Mouse (Mus musculus): ENCODE results near the gene Acvr1b.
A peak's percentile ranks its signal among the peaks of the same experiment; 100 is the strongest.

- TF ChIP-seq CTCF (IDR thresholded peaks at IDR 0.05; ENCODE audit: control insufficient read depth, insufficient read depth, low read length) (peak; percentile 99), POLR2A (IDR thresholded peaks at IDR 0.05; ENCODE audit: borderline replicate concordance, control insufficient read depth, low read depth, low read length) (no peak)
Observed at GRCm38 (mm10) chr15:101198218-101198617, 24.4 kb downstream of the Acvr1b start.

Measured in bone marrow, adult 2 months (tissue).